Mouse (Mus musculus) olfactory bulb, adult 2 months (tissue): Measurements from ENCODE around the gene Srgap2.

Source experiments
- CTCF ChIP-seq: fragments of 200-500 bp; IDR thresholded peaks from 2 replicates; pipeline ENCODE4 v1.5.1; 2012; ENCODE audit warnings: low read depth, mild to moderate bottlenecking, low read length, moderate library complexity; ENCODE audit not compliant: insufficient read depth
- POLR2A ChIP-seq: fragments of 200-500 bp; IDR thresholded peaks from 2 replicates; pipeline ENCODE4 v1.6.1; 2012; ENCODE audit warnings: mild to moderate bottlenecking, low read depth, low read length, moderate library complexity; ENCODE audit not compliant: insufficient read depth

- TF ChIP-seq CTCF (no peak), POLR2A (no peak)
Measured at GRCm38 (mm10) chr1:131246433-131247395, 280.4 kb downstream of the Srgap2 start.
